Mouse (Mus musculus) stomach, embryonic 14.5 days (tissue): ENCODE results near the gene Dlgap4. TPM values are rescaled to one million over a fixed set of nuclear protein-coding genes. Genes with fewer than 3 reads are reported as not detected.

ENCODE experiments used
- ATAC-seq: fragments of 200-750 bp; cut with Nextera tagmentation; 2 replicates; pipeline ENCODE4 v1.8.0; 2017; ENCODE audit warnings: low read depth, moderate TSS enrichment; ENCODE audit not compliant: insufficient number of reproducible peaks, insufficient read depth, low FRiP score
- H3K27ac ChIP-seq: fragments of 300-500 bp; sonication (generic); 2 replicates; pipeline ENCODE4 v1.5.1; 2014; ENCODE audit warnings: mild to moderate bottlenecking, low read length, moderate library complexity, mixed read lengths
- H3K27me3 ChIP-seq: fragments of 300-500 bp; sonication (generic); 2 replicates; pipeline ENCODE4 v1.6.1; 2014; ENCODE audit warnings: low read length, control low read depth, mixed read lengths; ENCODE audit not compliant: control insufficient read depth, insufficient read depth
- H3K36me3 ChIP-seq: fragments of 300-500 bp; sonication (generic); 2 replicates; pipeline ENCODE4 v1.6.1; 2014; ENCODE audit warnings: mild to moderate bottlenecking, control low read depth, low read length, moderate library complexity, mixed read lengths; ENCODE audit not compliant: control insufficient read depth, insufficient read depth
- H3K4me1 ChIP-seq: fragments of 300-500 bp; sonication (generic); 2 replicates; pipeline ENCODE4 v1.6.1; 2014; ENCODE audit warnings: low read length, control low read depth, mixed read lengths; ENCODE audit not compliant: control insufficient read depth, insufficient read depth
- H3K4me2 ChIP-seq: fragments of 300-500 bp; sonication (generic); replicated peaks from 2 replicates; pipeline ENCODE4 v1.6.1; 2014; ENCODE audit warnings: low read depth, low read length, control low read depth
- H3K4me3 ChIP-seq: fragments of 300-500 bp; sonication (generic); 2 replicates; pipeline ENCODE4 v1.5.1; 2014; ENCODE audit warnings: low read depth, low read length, control low read depth
- H3K9ac ChIP-seq: fragments of 300-500 bp; sonication (generic); replicated peaks from 2 replicates; pipeline ENCODE4 v1.6.1; 2014; ENCODE audit warnings: low read depth, mild to moderate bottlenecking, control low read depth, low read length, moderate library complexity, mixed read lengths
- H3K9me3 ChIP-seq: fragments of 300-500 bp; sonication (generic); 2 replicates; pipeline ENCODE4 v1.6.1; 2016; ENCODE audit warnings: low read depth, low read length, control low read depth; ENCODE audit not compliant: control insufficient read depth
- WGBS: fragments of 180-500 bp; shearing (Covaris S2); extraction: QIAGEN DNeasy Blood & Tissue Kit; methylation state at CpG from one replicate; pipeline ENCODE4 v1.1.7; 2014; 5-methylcytosine and 5-hydroxymethylcytosine counted together
- polyA plus RNA-seq: library from polyadenylated mRNA; unstranded; fragments of >200 nt; fragmentation: Nextera tagmentation; extraction: Ambion mirVana; gene quantifications from 2 replicates; pipeline ENCODE4 v1.2.1, GENCODE M21; 2014

The Dlgap4 gene
- polyA plus RNA-seq, 1 experiment from 2014 or later, result 88.5 TPM

DNA sequence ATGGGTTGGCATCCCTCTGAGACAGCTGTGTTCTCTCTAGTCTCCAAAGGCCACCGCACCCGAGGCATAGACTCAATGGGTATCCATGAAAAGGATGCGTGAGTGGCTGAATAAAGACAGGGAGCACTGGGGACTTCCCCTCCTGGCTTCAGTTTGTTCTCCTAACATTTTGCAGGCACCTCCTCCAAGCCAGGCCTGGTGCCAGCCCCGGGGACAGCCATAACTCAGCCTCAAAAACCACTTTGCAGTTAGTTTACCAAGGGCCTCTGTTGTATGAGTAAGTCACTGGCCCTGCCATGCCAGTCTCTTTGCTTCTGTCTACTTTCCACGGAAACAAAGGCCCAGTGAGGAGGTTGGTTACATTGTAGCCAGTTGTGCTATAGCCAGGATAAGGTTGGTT lies 7.5 kb upstream of the Dlgap4 start:
- 75% methylated on average over 5 of the region's 5 CpGs for WGBS
- Histone ChIP-seq H3K4me2 (no peak overlapping the region), H3K27me3 (no peaks in the 10 kb centered on the region), H3K27ac (no peak overlapping the region), H3K36me3 (no peaks in the 10 kb centered on the region), H3K9me3 (no peaks in the 10 kb centered on the region), H3K4me1 (no peaks in the 10 kb centered on the region), H3K9ac (no peak overlapping the region), H3K4me3 (no peak overlapping the region)
- ATAC-seq, result no peak

DNA sequence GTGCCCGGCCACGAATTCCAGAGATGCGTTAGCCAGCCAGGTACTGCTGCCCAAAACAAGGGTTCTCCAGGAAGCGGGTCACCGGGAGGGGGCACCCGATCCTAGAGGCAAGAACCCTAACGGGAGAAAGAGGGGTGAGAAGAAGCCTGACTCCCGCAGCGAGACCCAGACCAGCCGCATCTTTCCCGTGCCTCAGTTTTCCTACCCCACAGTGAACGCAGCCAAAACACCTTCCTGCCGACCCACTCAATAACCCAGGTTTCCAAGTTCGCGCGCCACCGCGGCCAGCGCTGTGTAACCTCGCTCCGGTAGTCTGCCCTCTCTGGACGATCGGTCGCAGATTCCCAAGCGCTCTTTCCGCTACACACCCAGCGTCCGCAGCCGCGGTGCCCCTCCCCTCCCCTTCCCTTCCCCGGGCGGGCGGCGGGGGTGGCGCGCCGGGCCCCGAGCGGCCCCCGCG lies 394 bp upstream of the Dlgap4 start:
- Histone ChIP-seq H3K4me3 (peak overlapping the region; percentile 61), H3K9ac (no peak overlapping the region; the same call in 1 of the 2 replicates), H3K27me3 (peaks cover 22% of the 10 kb centered on the region), H3K9me3 (no peaks in the 10 kb centered on the region), H3K36me3 (no peaks in the 10 kb centered on the region), H3K4me2 (peak overlapping the region; percentile 98), H3K4me1 (no peaks in the 10 kb centered on the region), H3K27ac (no peak overlapping the region)
- ATAC-seq, result no peak
- 1% methylated on average over 40 of the region's 41 CpGs for WGBS

DNA sequence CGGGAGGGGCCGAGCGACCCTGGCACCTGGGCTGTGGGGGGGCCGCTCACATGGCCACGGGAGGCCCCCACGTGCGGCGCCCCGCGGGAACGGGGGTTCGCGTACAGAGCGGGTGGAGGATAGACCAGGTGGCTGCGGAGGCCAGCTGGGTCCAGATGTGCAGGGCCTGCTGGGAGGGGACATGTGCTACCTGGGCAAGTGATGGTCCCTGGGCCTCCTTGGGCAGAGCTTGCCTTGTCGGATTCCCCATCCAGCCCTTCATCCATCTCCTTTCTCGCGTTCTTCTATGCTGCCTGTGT lies 702 bp downstream of the Dlgap4 start:
- WGBS, result 0% methylated on average over 18 of the region's 18 CpGs
- no peaks in the 10 kb centered on the region for H3K36me3 ChIP-seq
- peak overlapping the region; percentile 58; the same call in 1 of the 2 replicates for H3K9ac ChIP-seq
- H3K27me3 ChIP-seq, result peaks cover 22% of the 10 kb centered on the region
- H3K4me3 ChIP-seq, result peak overlapping the region; percentile 61
- ATAC-seq, result no peak
- H3K27ac ChIP-seq, result no peak overlapping the region
- peak overlapping the region; percentile 98 for H3K4me2 ChIP-seq
- no peaks in the 10 kb centered on the region for H3K4me1 ChIP-seq
- H3K9me3 ChIP-seq, result no peaks in the 10 kb centered on the region

DNA sequence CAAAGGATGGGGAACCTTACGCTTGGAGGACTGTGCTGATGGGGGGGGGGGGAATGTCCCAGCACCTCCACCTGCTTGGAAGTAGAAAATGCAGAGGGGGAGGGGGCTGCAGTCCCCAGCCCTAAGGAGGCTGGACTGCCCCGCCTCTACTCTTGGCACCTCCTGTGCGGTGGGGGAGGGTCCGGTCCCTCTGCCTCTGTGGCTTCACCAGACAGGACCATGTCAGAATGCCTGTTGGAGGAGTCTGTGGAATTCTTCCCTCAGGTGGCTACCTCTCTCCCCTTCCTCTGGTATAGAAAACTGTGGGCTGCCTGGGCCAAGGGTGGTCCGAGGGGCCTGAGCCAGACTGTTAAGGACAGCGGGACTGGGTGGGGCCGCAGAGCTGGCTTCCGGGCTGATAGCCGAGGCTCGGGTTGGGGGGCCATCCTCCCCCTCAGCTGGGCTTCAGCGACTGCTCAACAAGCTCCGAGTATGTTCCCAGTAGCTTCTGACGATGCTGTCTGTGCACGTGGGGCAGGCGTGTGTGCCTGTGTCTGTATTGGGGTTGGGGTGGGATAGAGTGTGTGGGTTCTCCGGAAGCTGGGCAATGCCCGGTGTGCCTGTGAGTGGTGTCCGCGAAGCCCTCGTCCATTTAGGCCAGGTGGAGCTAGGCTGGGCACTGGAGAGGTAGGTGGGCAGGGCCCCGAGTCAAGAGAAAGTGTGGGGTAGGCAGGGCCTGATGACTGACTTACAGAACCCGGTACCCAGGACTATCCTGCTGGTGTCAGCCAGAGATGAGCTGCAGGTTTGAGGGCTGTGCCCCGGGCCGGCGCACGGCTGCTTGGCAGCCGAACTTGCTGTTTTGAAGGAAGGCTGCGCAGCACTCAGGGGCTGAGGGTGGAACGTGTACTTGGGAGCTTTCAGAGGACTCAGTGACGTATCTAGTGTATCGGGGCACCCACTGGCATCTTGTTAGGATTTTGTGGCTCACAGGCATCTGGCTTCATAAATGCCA lies 1.5 kb downstream of the Dlgap4 start:
- no peaks in the 10 kb centered on the region for H3K9me3 ChIP-seq
- H3K27ac ChIP-seq, result no peak overlapping the region
- H3K36me3 ChIP-seq, result no peaks in the 10 kb centered on the region
- peak; percentile 5; the same call in 1 of the 2 replicates for ATAC-seq
- WGBS, result 8% methylated on average over 31 of the region's 31 CpGs
- H3K27me3 ChIP-seq, result peaks cover 22% of the 10 kb centered on the region
- H3K9ac ChIP-seq, result no peak overlapping the region
- H3K4me2 ChIP-seq, result peak overlapping the region; percentile 98; the same call in 1 of the 2 replicates
- peak overlapping the region; percentile 61 for H3K4me3 ChIP-seq
- no peaks in the 10 kb centered on the region for H3K4me1 ChIP-seq

DNA sequence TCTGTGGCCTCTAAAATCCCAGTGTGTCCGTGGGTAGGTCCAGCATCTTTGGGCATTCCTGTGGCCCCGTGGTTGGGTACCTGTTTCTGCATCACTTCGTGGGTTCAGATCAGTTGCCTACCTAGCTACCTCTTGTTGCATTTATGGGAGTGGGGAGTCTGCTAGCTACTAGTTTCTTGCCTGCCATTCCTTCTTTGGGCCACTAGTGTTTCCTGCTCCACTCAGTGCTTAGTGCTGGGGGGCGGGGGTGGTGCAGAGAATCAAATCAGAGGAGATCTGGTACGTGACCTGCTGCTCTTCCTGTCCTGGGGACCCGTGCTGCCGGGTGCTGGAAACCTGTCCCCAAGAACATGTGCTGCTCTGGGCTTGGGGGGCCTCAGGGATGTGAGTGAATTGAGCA lies 3.0 kb downstream of the Dlgap4 start:
- peaks cover 22% of the 10 kb centered on the region for H3K27me3 ChIP-seq
- no peak overlapping the region for H3K9ac ChIP-seq
- WGBS, result 81% methylated on average over 7 of the region's 7 CpGs

DNA sequence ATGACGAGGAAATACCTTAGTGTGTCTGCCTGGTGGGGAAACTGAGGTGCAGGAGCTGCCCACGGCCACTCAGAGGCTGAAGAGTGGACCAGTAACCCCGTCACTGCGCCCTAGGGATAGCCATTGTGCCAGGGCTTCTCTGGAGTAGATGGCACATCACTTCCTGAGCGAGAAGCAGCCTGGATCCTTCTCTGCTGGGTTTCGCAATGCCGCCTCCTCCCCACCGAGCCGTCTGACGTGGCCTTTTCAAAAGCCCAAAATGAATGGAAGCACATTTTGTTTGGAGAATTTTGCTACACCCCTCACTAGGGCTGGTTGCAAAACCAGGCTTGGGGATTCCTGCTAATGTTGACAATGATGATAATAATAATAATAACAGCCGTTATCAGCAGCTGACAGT lies 4.0 kb downstream of the Dlgap4 start:
- H3K27me3 ChIP-seq, result peaks cover 21% of the 10 kb centered on the region
- ATAC-seq, result no peak
- H3K4me1 ChIP-seq, result no peaks in the 10 kb centered on the region
- no peak overlapping the region for H3K4me3 ChIP-seq
- no peak overlapping the region for H3K9ac ChIP-seq
- WGBS, result 37% methylated on average over 11 of the region's 11 CpGs
- H3K27ac ChIP-seq, result no peak overlapping the region
- no peaks in the 10 kb centered on the region for H3K9me3 ChIP-seq
- H3K36me3 ChIP-seq, result no peaks in the 10 kb centered on the region
- no peak overlapping the region for H3K4me2 ChIP-seq

More for the DNA sequence above, 3.0 kb downstream of the Dlgap4 start:
- H3K9me3 ChIP-seq, result no peaks in the 10 kb centered on the region
- no peak for ATAC-seq
- no peaks in the 10 kb centered on the region for H3K4me1 ChIP-seq
- no peak overlapping the region for H3K4me3 ChIP-seq
- no peak overlapping the region for H3K4me2 ChIP-seq
- H3K36me3 ChIP-seq, result no peaks in the 10 kb centered on the region
- H3K27ac ChIP-seq, result no peak overlapping the region

DNA sequence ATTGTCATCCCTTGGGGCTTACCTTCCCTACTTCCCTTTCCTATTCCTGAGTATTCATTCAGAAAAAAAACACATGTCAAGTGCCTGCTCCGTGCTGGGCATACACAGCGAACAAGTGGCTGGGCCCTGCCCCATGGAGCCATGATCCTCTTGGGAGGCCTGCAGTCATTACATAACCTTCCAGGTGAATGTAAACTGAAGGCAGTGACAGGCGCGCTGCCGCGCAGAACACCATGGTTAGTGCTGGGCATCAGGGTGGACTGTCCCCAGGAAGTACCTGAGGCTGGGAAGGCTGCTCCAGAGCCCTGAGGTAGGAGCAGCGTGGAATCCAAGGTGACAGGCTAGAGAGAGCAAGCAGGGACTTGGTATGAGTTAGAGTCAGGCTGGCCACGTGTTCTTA lies 7.4 kb downstream of the Dlgap4 start:
- Histone ChIP-seq H3K9me3 (no peaks in the 10 kb centered on the region), H3K4me3 (no peak overlapping the region), H3K27me3 (no peaks in the 10 kb centered on the region), H3K9ac (no peak overlapping the region), H3K4me2 (no peak overlapping the region), H3K36me3 (no peaks in the 10 kb centered on the region), H3K4me1 (no peaks in the 10 kb centered on the region), H3K27ac (no peak overlapping the region)
- 81% methylated on average over 8 of the region's 8 CpGs for WGBS
- no peak for ATAC-seq

DNA sequence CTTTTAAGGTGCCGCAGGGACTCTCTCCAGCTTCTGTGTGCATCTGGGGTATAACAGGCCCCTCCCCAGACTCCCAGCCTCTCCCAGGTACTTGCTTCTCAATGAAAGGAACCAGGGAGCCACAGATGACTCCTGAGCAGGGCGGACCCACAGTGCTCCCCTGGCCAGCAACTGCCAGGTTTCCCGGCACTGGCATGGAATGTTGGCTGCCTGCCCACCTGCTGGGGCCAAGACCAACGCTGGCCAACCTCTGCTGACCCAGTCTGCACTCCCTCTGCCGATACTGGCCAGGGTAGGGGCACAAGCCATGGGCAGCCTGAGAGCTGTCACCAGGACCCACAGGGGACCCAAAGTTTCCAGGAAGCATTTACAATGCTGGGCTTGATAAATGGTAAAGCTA lies 7.9 kb downstream of the Dlgap4 start:
- WGBS, result 63% methylated on average over 5 of the region's 5 CpGs
- no peak for ATAC-seq

More for the DNA sequence above, 7.9 kb downstream of the Dlgap4 start:
- no peak overlapping the region for H3K27ac ChIP-seq
- H3K9ac ChIP-seq, result no peak overlapping the region
- H3K36me3 ChIP-seq, result no peaks in the 10 kb centered on the region
- H3K4me3 ChIP-seq, result no peak overlapping the region
- no peaks in the 10 kb centered on the region for H3K9me3 ChIP-seq
- H3K4me2 ChIP-seq, result no peak overlapping the region
- no peaks in the 10 kb centered on the region for H3K4me1 ChIP-seq
- H3K27me3 ChIP-seq, result no peaks in the 10 kb centered on the region
